Comparison of ENCODE assay signal across 19 mouse cellular contexts in genomic region chr16:49807862-49808430, GRCm38 (mm10). TPM values are rescaled to one million over a fixed set of nuclear protein-coding genes. Genes with fewer than 3 reads are reported as not detected.
DNase-seq lines count a peak whose midpoint lies in the region; ATAC-seq and TF ChIP-seq lines count a peak whose summit lies in the region.
"Had no signal": no experiment of that assay in that cellular context is flagged by ENCODE, and none has a peak within 500 bp of the region (broad histone marks: within the 10 kb centered on the region; RNA-seq: fewer than 3 reads in every experiment).

No protein-coding gene starts in this region.

- 57% methylated on average over 18 of the region's 18 CpGs for WGBS in cerebellum, adult 2 months
- WGBS in intestine, postnatal 0 days, result 70% methylated on average over 18 of the region's 18 CpGs

- peak; percentile 38 to 62 for DNase-seq in cerebellum, adult 2 months
- DNase-seq in cerebellum, adult 8-10 months, result no peak
- no peak for DNase-seq in left cerebral cortex, adult 2 months (ENCODE audit: extremely low spot score in 1 of 2, low spot score in 2 of 2)
- no peak for DNase-seq in left cerebral cortex, postnatal 4 days
- DNase-seq: gastrocnemius, adult 2 months; heart, adult 2 months; heart, postnatal 10 days; kidney, adult 9 months; lung, postnatal 36 days; thymus, postnatal 36 days had no signal

- H3K4me1 ChIP-seq in cerebellum, adult 2 months (ENCODE audit: control insufficient read depth, insufficient read depth, low read length), result peaks cover 4% of the 10 kb centered on the region; the same call in 1 of the 2 replicates
- peaks cover 51% of the 10 kb centered on the region for H3K4me1 ChIP-seq in E14TG2a.4 (replicated peaks; ENCODE audit: low read depth, low read length)
- H3K4me1 ChIP-seq in cortical plate, adult 2 months (ENCODE audit: control insufficient read depth, insufficient read depth, low read length), result peaks cover 6% of the 10 kb centered on the region
- no peaks in the 10 kb centered on the region for H3K4me1 ChIP-seq in intestine, postnatal 0 days (replicated peaks; ENCODE audit: control insufficient read depth, insufficient read depth, low read length)

- no peak overlapping the region for H3K9ac ChIP-seq in intestine, postnatal 0 days (ENCODE audit: low read depth, low read length)
- H3K9ac ChIP-seq: hindbrain, embryonic 14.5 days; limb, embryonic 15.5 days; midbrain, embryonic 12.5 days had no signal

- no peak overlapping the region for H3K4me3 ChIP-seq in cerebellum, adult 2 months (replicated peaks; ENCODE audit: insufficient read depth, low read depth, low read length)
- H3K4me3 ChIP-seq in left cerebral cortex, adult 2 months, result 0 out of 2 replicates have a peak overlapping the region, but pooled peaks have one; percentile 26
- H3K4me3 ChIP-seq in E14TG2a.4 (replicated peaks; ENCODE audit: low read length), result peak overlapping the region; percentile 23; the same call in 1 of the 2 replicates
- peak overlapping the region; percentile 24 for H3K4me3 ChIP-seq in cortical plate, adult 2 months (ENCODE audit: insufficient read depth, low read length)
- H3K4me3 ChIP-seq in intestine, postnatal 0 days (ENCODE audit: low read depth, low read length), result no peak overlapping the region
- H3K4me3 ChIP-seq: erythroblast, embryonic 14.5 days; gastrocnemius, adult 2 months; heart, adult 2 months; limb, embryonic 15.5 days; midbrain, embryonic 12.5 days had no signal

- H3K36me3 ChIP-seq in E14TG2a.4 (ENCODE audit: insufficient read depth, low read length), result no peaks in the 10 kb centered on the region
- H3K36me3 ChIP-seq in intestine, postnatal 0 days (ENCODE audit: control insufficient read depth, insufficient read depth), result no peaks in the 10 kb centered on the region
- H3K36me3 ChIP-seq: limb, embryonic 15.5 days; midbrain, embryonic 12.5 days had no signal

- no peak for TF ChIP-seq CTCF in cerebellum, adult 2 months (IDR thresholded peaks at IDR 0.05; ENCODE audit: borderline replicate concordance, insufficient read depth, low read depth, low read length)
- no peak for TF ChIP-seq CTCF in left cerebral cortex, adult 2 months (IDR thresholded peaks at IDR 0.05)
- TF ChIP-seq CTCF in E14TG2a.4 (conservative IDR thresholded peaks at IDR 0.05; ENCODE audit: low read length), result no peak
- TF ChIP-seq CTCF in cortical plate, adult 2 months (IDR thresholded peaks at IDR 0.05; ENCODE audit: extremely low read depth, insufficient read depth, low read length), result no peak
- TF ChIP-seq CTCF in intestine, postnatal 0 days (IDR thresholded peaks at IDR 0.05; ENCODE audit: low read depth), result no peak

- ATAC-seq in erythroid progenitor cell, adult 5-6 weeks (replicated peaks; ENCODE audit: low FRiP score, poor library complexity, severe bottlenecking), result no peak
- ATAC-seq in intestine, postnatal 0 days, result no peak

- no peak overlapping the region for H3K4me2 ChIP-seq in intestine, postnatal 0 days (replicated peaks; ENCODE audit: low read depth)
- H3K4me2 ChIP-seq: hindbrain, embryonic 14.5 days; limb, embryonic 15.5 days; midbrain, embryonic 12.5 days had no signal

- no peak overlapping the region for H3K27ac ChIP-seq in cerebellum, adult 2 months (ENCODE audit: insufficient read depth, low read length)
- H3K27ac ChIP-seq in left cerebral cortex, adult 2 months, result peak overlapping the region; percentile 73
- H3K27ac ChIP-seq in cortical plate, adult 2 months (ENCODE audit: insufficient read depth, low read length), result peak overlapping the region; percentile 33; the same call in 1 of the 2 replicates
- H3K27ac ChIP-seq in intestine, postnatal 0 days (ENCODE audit: low read depth, low read length), result no peak overlapping the region
- H3K27ac ChIP-seq: gastrocnemius, adult 2 months; heart, adult 2 months; hindbrain, embryonic 14.5 days; limb, embryonic 15.5 days; midbrain, embryonic 12.5 days; stomach, postnatal 0 days had no signal

- intact Hi-C loops in left cerebral cortex, adult 2 months (cut with DNase I), result no loop called here
- intact Hi-C loops in left cerebral cortex, postnatal 4 days (cut with DNase I), result no loop called here

- no peaks in the 10 kb centered on the region for H3K9me3 ChIP-seq in E14TG2a.4 (ENCODE audit: low read length)
- H3K9me3 ChIP-seq in intestine, postnatal 0 days (ENCODE audit: control insufficient read depth), result no peaks in the 10 kb centered on the region
- H3K9me3 ChIP-seq: limb, embryonic 15.5 days; midbrain, embryonic 12.5 days had no signal

- H3K27me3 ChIP-seq in cerebellum, adult 2 months (ENCODE audit: control insufficient read depth, insufficient read depth, low read length), result no peaks in the 10 kb centered on the region
- peaks cover 35% of the 10 kb centered on the region for H3K27me3 ChIP-seq in E14TG2a.4 (ENCODE audit: insufficient read depth, low read length)
- H3K27me3 ChIP-seq in intestine, postnatal 0 days (replicated peaks; ENCODE audit: control insufficient read depth, insufficient read depth, low read length), result no peaks in the 10 kb centered on the region
- H3K27me3 ChIP-seq: limb, embryonic 15.5 days; midbrain, embryonic 12.5 days had no signal

- no peak for TF ChIP-seq POLR2A in cerebellum, adult 2 months (IDR thresholded peaks at IDR 0.05; ENCODE audit: borderline replicate concordance, insufficient read depth, low read length)
- no peak for TF ChIP-seq POLR2A in cortical plate, adult 2 months (IDR thresholded peaks at IDR 0.05; ENCODE audit: extremely low read depth, insufficient read depth, low read length)

RNA-seq across cellular contexts. Expression of gene Cd47, which starts 7.6 kb away (rescaled TPM):
- 123 and 133 TPM in 2 replicates for polyA plus RNA-seq in cerebellum, adult 2 months (2012; rRNA removed)
- 100 to 1,000 TPM; 217 to 235 TPM for total RNA-seq in left cerebral cortex, adult 2 months (2021)
- total RNA-seq in left cerebral cortex, postnatal 4 days (2021), result 100 to 1,000 TPM; 214 to 231 TPM
- 108 and 112 TPM in 2 replicates for polyA plus RNA-seq in cortical plate, adult 2 months (2012; rRNA removed)
- total RNA-seq in erythroid progenitor cell, adult 5-6 weeks (2015; ENCODE audit: low replicate concordance), result 742 and 874 TPM in 2 replicates
- total RNA-seq in erythroid progenitor cell, adult 5-6 weeks (2017; ENCODE audit: low replicate concordance), result 624 and 761 TPM in 2 replicates
- polyA plus RNA-seq in intestine, postnatal 0 days (2015; fragmentation: Nextera tagmentation; extraction: Ambion mirVana), result 98.2 and 113 TPM in 2 replicates

Comparison
In these comparisons a context has a peak if more than half of its experiments do, and no peak if none do; other contexts are left out.
1. DNase-seq: peak in cerebellum, adult 2 months (2 of 2); none in cerebellum, adult 8-10 months (single experiment), left cerebral cortex, adult 2 months (0 of 2) and left cerebral cortex, postnatal 4 days (single experiment).
2. H3K27ac ChIP-seq: peak in left cerebral cortex, adult 2 months (single experiment) and cortical plate, adult 2 months (single experiment); none in cerebellum, adult 2 months (single experiment) and intestine, postnatal 0 days (single experiment).
3. H3K4me3 ChIP-seq: peak in left cerebral cortex, adult 2 months (single experiment), E14TG2a.4 (single experiment) and cortical plate, adult 2 months (single experiment); none in cerebellum, adult 2 months (single experiment) and intestine, postnatal 0 days (single experiment).